8 mouse cellular contexts compared by ENCODE assay signal in genomic region chr11:106254767-106255166, GRCm38 (mm10). TPM values are rescaled to one million over a fixed set of nuclear protein-coding genes. Genes with fewer than 3 reads are reported as not detected.
DNase-seq lines count a peak whose midpoint lies in the region; ATAC-seq and TF ChIP-seq lines count a peak whose summit lies in the region.

No protein-coding gene starts in this region.

- peak overlapping the region; percentile 95 for H3K27ac ChIP-seq in heart, embryonic 10.5 days
- no peak overlapping the region for H3K27ac ChIP-seq in forebrain, embryonic 16.5 days (ENCODE audit: low read length)
- peak overlapping the region; percentile 85; the same call in 1 of the 2 replicates for H3K27ac ChIP-seq in liver, postnatal 0 days (ENCODE audit: low read depth)

- H3K4me3 ChIP-seq in heart, embryonic 10.5 days, result peak overlapping the region; percentile 83
- peak overlapping the region; percentile 98 for H3K4me3 ChIP-seq in E14TG2a.4 (replicated peaks; ENCODE audit: low read length)
- peak overlapping the region; percentile 78 for H3K4me3 ChIP-seq in forebrain, embryonic 16.5 days (replicated peaks; ENCODE audit: low read length)
- peak overlapping the region; percentile 96 for H3K4me3 ChIP-seq in liver, postnatal 0 days (ENCODE audit: low read depth, low read length)

- no peak for TF ChIP-seq CTCF in E14TG2a.4 (conservative IDR thresholded peaks at IDR 0.05; ENCODE audit: low read length)
- no peak for TF ChIP-seq CTCF in liver, postnatal 0 days (IDR thresholded peaks at IDR 0.05; ENCODE audit: low read depth)

- 14% methylated on average over 2 of the region's 2 CpGs for WGBS in heart, embryonic 10.5 days
- WGBS in forebrain, embryonic 16.5 days, result 22% methylated on average over 2 of the region's 2 CpGs
- WGBS in liver, postnatal 0 days (ENCODE audit: insufficient replicate concordance), result 21% methylated on average over 2 of the region's 2 CpGs

- H3K4me1 ChIP-seq in heart, embryonic 10.5 days, result peaks cover 19% of the 10 kb centered on the region
- peaks cover 69% of the 10 kb centered on the region for H3K4me1 ChIP-seq in E14TG2a.4 (replicated peaks; ENCODE audit: low read depth, low read length)
- peaks cover 22% of the 10 kb centered on the region for H3K4me1 ChIP-seq in forebrain, embryonic 16.5 days (replicated peaks; ENCODE audit: control insufficient read depth, insufficient read depth, low read length)
- peaks cover 21% of the 10 kb centered on the region for H3K4me1 ChIP-seq in liver, postnatal 0 days (ENCODE audit: insufficient read depth)

- H3K4me2 ChIP-seq in forebrain, embryonic 16.5 days (ENCODE audit: low read length), result peak overlapping the region; percentile 85
- H3K4me2 ChIP-seq in liver, postnatal 0 days (ENCODE audit: low read depth, low read length), result peak overlapping the region; percentile 94

- ATAC-seq in forebrain, embryonic 16.5 days, result no peak
- ATAC-seq in liver, postnatal 0 days, result no peak

- no peaks in the 10 kb centered on the region for H3K27me3 ChIP-seq in heart, embryonic 10.5 days (ENCODE audit: insufficient read depth, poor library complexity, severe bottlenecking)
- H3K27me3 ChIP-seq in E14TG2a.4 (ENCODE audit: insufficient read depth, low read length), result no peaks in the 10 kb centered on the region
- H3K27me3 ChIP-seq in forebrain, embryonic 16.5 days (replicated peaks; ENCODE audit: control insufficient read depth, insufficient read depth, low read length), result no peaks in the 10 kb centered on the region
- H3K27me3 ChIP-seq in liver, postnatal 0 days (ENCODE audit: insufficient read depth, low read length), result no peaks in the 10 kb centered on the region

- DNase-seq in heart, embryonic 10.5 days (ENCODE audit: low spot score), result no peak
- no peak for DNase-seq in heart, postnatal 25 days (ENCODE audit: low spot score)
- DNase-seq in liver, postnatal 0 days, result no peak
- no peak for DNase-seq in layer of hippocampus, postnatal 14 days (ENCODE audit: low spot score in 2 of 2)
- DNase-seq in MN1 (ENCODE audit: low spot score), result no peak
- no peak for DNase-seq in left cerebral cortex, postnatal 14 days (ENCODE audit: low spot score in 2 of 2)

- no peaks in the 10 kb centered on the region for H3K9me3 ChIP-seq in heart, embryonic 10.5 days
- no peaks in the 10 kb centered on the region for H3K9me3 ChIP-seq in E14TG2a.4 (ENCODE audit: low read length)
- no peaks in the 10 kb centered on the region for H3K9me3 ChIP-seq in forebrain, embryonic 16.5 days (ENCODE audit: control insufficient read depth, low read length)
- H3K9me3 ChIP-seq in liver, postnatal 0 days (ENCODE audit: low read length), result no peaks in the 10 kb centered on the region

- intact Hi-C loops in heart, postnatal 25 days (cut with DNase I), result no loop called here
- intact Hi-C loops in left cerebral cortex, postnatal 14 days (cut with DNase I), result loop anchor here (5.0 to 10.0 kb wide), 2 partner anchors 37 to 530 kb away; partner anchors contain the start of genes Ccdc47, Cep95, Ddx42 and Ddx5

- TF ChIP-seq EP300 in liver, postnatal 0 days (IDR thresholded peaks at IDR 0.05; ENCODE audit: low read depth), result no peak

- H3K9ac ChIP-seq in forebrain, embryonic 16.5 days (replicated peaks; ENCODE audit: low read depth, low read length), result no peak overlapping the region
- H3K9ac ChIP-seq in liver, postnatal 0 days (replicated peaks), result peak overlapping the region; percentile 88

- H3K36me3 ChIP-seq in heart, embryonic 10.5 days, result peaks cover 73% of the 10 kb centered on the region
- peaks cover 81% of the 10 kb centered on the region for H3K36me3 ChIP-seq in E14TG2a.4 (ENCODE audit: insufficient read depth, low read length)
- H3K36me3 ChIP-seq in forebrain, embryonic 16.5 days (ENCODE audit: control insufficient read depth, insufficient read depth), result peaks cover 17% of the 10 kb centered on the region
- H3K36me3 ChIP-seq in liver, postnatal 0 days (replicated peaks; ENCODE audit: insufficient read depth, low read length), result peaks cover 68% of the 10 kb centered on the region

RNA-seq across cellular contexts. Expression of gene Ftsj3, which starts 1.1 kb away (rescaled TPM):
- polyA plus RNA-seq in heart, embryonic 10.5 days (2016; fragmentation: Nextera tagmentation; extraction: Ambion mirVana), result 55.9 and 71.1 TPM in 2 replicates
- total RNA-seq in heart, postnatal 25 days (2021), result 10 to 100 TPM; 20.8 to 21.8 TPM
- polyA plus RNA-seq in forebrain, embryonic 16.5 days (2015; fragmentation: Nextera tagmentation; extraction: Ambion mirVana), result 40.7 and 41.8 TPM in 2 replicates
- polyA plus RNA-seq in liver, postnatal 0 days (2015; fragmentation: Nextera tagmentation; extraction: Ambion mirVana), result 21.9 and 22.5 TPM in 2 replicates
- total RNA-seq in layer of hippocampus, postnatal 14 days (2021), result 10 to 100 TPM; 31.0 to 36.6 TPM
- 10 to 100 TPM; 28.9 to 30.7 TPM for total RNA-seq in left cerebral cortex, postnatal 14 days (2021)

RNA-seq across cellular contexts. Expression of gene Psmc5, which starts 1.2 kb away (rescaled TPM):
- 330 and 386 TPM in 2 replicates for polyA plus RNA-seq in heart, embryonic 10.5 days (2016; fragmentation: Nextera tagmentation; extraction: Ambion mirVana)
- total RNA-seq in heart, postnatal 25 days (2021), result 100 to 1,000 TPM; 103 to 107 TPM
- polyA plus RNA-seq in forebrain, embryonic 16.5 days (2015; fragmentation: Nextera tagmentation; extraction: Ambion mirVana), result 270 and 287 TPM in 2 replicates
- 87.0 and 88.8 TPM in 2 replicates for polyA plus RNA-seq in liver, postnatal 0 days (2015; fragmentation: Nextera tagmentation; extraction: Ambion mirVana)
- 100 to 1,000 TPM; 137 to 141 TPM for total RNA-seq in layer of hippocampus, postnatal 14 days (2021)
- total RNA-seq in left cerebral cortex, postnatal 14 days (2021), result 100 to 1,000 TPM; 145 TPM

RNA-seq across cellular contexts. Expression of gene Smarcd2, which starts 18.0 kb away (rescaled TPM):
- 20.9 and 36.2 TPM in 2 replicates for polyA plus RNA-seq in heart, embryonic 10.5 days (2016; fragmentation: Nextera tagmentation; extraction: Ambion mirVana)
- total RNA-seq in heart, postnatal 25 days (2021), result 10 to 100 TPM; 17.7 to 21.5 TPM
- polyA plus RNA-seq in forebrain, embryonic 16.5 days (2015; fragmentation: Nextera tagmentation; extraction: Ambion mirVana), result 12.4 and 13.7 TPM in 2 replicates
- 16.4 and 19.5 TPM in 2 replicates for polyA plus RNA-seq in liver, postnatal 0 days (2015; fragmentation: Nextera tagmentation; extraction: Ambion mirVana)
- 10 to 100 TPM; 23.8 to 24.0 TPM for total RNA-seq in layer of hippocampus, postnatal 14 days (2021)
- 10 to 100 TPM; 14.1 to 15.9 TPM for total RNA-seq in left cerebral cortex, postnatal 14 days (2021)

RNA-seq across cellular contexts. Expression of gene Tcam1, which starts 21.7 kb away (rescaled TPM):
- polyA plus RNA-seq in heart, embryonic 10.5 days (2016; fragmentation: Nextera tagmentation; extraction: Ambion mirVana), result 0.18 and 0.40 TPM in 2 replicates
- not detected for total RNA-seq in heart, postnatal 25 days (2021)
- 0.11 and 0.17 TPM in 2 replicates for polyA plus RNA-seq in forebrain, embryonic 16.5 days (2015; fragmentation: Nextera tagmentation; extraction: Ambion mirVana)
- 0.07 and 0.09 TPM in 2 replicates for polyA plus RNA-seq in liver, postnatal 0 days (2015; fragmentation: Nextera tagmentation; extraction: Ambion mirVana)
- under 1 TPM; 0.21 to 0.29 TPM for total RNA-seq in layer of hippocampus, postnatal 14 days (2021)
- under 1 TPM; 0.11 to 0.20 TPM for total RNA-seq in left cerebral cortex, postnatal 14 days (2021)

RNA-seq across cellular contexts. Expression of gene Ddx42, which starts 38.0 kb away (rescaled TPM):
- 63.7 and 70.3 TPM in 2 replicates for polyA plus RNA-seq in heart, embryonic 10.5 days (2016; fragmentation: Nextera tagmentation; extraction: Ambion mirVana)
- total RNA-seq in heart, postnatal 25 days (2021), result 10 to 100 TPM; 24.5 to 25.7 TPM
- 112 and 115 TPM in 2 replicates for polyA plus RNA-seq in forebrain, embryonic 16.5 days (2015; fragmentation: Nextera tagmentation; extraction: Ambion mirVana)
- polyA plus RNA-seq in liver, postnatal 0 days (2015; fragmentation: Nextera tagmentation; extraction: Ambion mirVana), result 15.9 and 17.8 TPM in 2 replicates
- 10 to 100 TPM; 67.4 to 67.8 TPM for total RNA-seq in layer of hippocampus, postnatal 14 days (2021)
- 10 to 100 TPM; 69.0 to 69.4 TPM for total RNA-seq in left cerebral cortex, postnatal 14 days (2021)
